Mouse (Mus musculus) right cerebral cortex, postnatal 4 days (tissue): ENCODE measurements around the gene Arhgap30.

Experiments
- DNase-seq: peaks from one replicate; pipeline ENCODE4 v3.0.0-alpha.2; 2022

Gene Arhgap30

DNA sequence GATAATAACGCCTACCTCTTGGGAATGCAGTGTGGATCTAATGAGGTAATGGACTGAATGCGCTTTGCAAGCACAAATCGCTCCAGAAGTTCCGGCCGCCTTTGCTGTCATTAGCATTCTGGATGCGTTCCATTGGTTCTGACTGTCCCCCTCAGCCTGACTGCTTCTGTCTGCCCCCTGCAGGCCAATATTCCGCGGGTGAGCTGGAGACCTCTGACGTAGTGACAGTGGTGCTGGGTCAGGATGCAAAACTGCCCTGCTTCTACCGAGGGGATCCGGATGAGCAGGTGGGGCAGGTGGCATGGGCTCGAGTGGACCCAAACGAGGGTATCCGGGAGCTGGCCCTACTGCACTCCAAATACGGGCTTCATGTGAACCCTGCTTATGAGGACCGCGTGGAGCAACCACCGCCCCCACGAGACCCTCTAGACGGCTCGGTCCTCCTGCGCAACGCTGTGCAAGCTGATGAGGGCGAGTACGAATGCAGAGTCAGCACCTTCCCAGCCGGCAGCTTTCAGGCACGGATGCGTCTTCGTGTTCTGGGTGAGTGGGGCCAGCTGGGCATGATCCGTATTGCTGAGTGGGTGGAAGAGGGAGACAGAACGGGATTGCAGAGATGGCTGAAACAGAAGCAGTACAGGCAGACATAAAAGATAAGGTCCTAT lies 8.7 kb upstream of the Arhgap30 start:
- DNase-seq, result peak; percentile 70

DNA sequence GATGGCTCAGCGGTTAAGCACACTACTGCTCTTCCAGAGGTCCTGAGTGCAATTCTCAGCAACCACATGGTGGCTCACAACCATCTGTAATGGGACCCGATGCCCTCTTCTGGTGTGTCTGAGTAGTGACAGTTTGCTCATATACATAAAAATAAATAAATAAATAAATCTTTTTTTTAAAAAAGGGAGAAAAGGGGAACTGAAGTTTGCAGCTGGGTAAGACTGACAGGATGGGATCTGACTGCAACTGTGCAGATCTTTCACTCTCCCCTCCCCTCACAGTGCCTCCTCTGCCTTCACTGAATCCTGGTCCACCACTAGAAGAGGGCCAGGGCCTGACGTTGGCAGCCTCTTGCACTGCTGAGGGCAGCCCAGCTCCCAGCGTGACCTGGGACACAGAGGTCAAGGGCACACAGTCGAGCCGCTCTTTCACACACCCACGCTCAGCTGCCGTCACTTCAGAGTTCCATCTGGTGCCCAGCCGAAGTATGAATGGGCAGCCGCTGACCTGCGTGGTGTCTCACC lies 6.6 kb upstream of the Arhgap30 start:
- no peak for DNase-seq

DNA sequence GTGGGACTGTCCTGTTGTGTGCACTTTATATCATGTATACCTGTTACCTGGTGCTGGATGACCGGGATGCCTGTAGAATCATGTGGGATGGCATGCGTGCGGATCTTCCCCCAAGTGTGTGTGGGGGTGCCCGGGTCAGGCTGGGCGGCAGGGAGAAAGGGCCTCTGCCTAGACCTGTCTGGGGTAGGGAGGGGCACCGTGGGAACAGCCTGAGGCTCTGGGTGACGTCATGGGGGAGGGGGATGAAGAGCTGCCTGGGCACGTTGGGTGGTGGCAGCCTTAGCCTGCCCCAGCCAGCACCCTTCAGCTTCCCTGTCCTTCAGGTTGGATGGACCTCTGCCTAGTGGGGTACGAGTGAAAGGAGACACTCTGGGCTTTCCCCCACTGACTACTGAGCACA lies 4.4 kb upstream of the Arhgap30 start:
- no peak for DNase-seq

DNA sequence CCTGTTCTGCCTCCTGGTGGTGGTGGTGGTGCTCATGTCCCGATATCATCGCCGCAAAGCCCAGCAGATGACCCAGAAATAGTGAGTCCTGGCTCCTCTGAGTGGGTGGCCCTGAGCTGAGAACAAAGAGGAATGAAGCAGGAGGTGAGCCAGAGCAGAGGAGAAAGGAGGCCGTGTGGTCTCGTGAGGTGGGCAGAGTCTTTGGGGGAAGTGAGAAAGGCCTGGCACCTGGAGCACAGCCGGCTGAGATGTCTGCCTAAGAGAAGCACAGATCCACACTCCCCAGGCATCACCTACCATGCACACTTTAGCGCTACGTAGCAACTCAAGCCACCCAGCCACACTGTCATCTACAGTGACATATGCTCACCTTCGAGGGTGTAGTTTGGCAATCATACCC lies 3.6 kb upstream of the Arhgap30 start:
- no peak for DNase-seq

DNA sequence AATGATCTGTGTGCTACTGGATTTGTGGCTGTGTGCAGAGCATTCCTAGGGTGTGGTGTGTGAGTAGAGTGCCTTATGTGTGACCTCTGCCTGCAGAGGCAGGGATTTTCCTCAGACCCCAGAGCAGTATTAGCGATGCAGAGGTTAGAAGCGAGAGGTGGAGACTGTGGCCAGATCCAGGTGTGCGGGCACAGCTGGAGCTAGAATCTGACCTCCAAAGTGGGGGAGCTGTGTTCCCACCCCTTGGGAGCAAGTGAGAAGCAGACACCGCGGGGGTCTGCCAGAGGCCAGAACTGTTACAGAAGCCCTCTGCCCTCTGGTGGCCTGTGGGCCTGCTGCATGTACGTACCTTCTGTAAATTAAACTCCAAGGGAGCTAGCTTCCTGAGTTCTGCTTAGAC lies 1.7 kb upstream of the Arhgap30 start:
- no peak for DNase-seq

DNA sequence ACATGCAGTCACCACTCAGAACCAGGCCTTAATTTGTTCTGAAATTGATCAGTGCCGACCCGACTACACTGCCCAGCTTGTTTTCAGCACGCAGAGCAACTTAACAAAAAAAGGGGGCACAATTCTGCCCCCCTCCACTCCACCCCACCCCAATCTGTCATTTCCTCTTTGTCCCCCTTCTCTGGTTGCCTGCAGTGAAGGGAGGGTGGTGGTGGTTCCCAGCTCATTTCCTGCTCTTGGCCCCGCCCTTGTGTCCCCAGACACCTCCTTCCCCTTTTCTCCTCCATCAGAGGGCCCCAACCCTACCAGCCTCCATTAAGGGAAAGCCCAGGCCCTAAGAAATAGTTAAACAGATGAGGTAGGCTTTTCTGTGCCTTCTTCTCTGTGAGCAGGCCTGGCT lies 1.3 kb downstream of the Arhgap30 start:
- DNase-seq, result no peak

DNA sequence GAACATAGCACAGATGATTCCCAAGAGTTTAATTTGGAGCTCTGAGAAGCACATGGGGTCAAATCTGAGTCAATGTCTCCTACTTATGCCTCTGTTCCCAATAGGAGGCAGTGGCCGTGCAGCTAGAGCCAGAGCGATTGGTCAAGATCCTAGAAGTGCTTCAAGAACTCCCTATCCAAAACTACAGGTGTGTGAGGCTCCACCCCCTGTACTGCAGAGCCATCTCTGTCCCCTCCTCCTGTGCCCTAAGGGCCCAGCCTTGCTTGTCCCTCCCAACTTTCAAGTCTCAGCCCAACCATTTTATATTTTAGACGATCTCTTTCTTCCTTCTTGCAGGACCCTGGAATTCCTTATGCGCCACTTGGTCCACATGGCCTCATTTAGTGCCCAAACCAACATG lies 13.1 kb downstream of the Arhgap30 start:
- DNase-seq, result no peak

DNA sequence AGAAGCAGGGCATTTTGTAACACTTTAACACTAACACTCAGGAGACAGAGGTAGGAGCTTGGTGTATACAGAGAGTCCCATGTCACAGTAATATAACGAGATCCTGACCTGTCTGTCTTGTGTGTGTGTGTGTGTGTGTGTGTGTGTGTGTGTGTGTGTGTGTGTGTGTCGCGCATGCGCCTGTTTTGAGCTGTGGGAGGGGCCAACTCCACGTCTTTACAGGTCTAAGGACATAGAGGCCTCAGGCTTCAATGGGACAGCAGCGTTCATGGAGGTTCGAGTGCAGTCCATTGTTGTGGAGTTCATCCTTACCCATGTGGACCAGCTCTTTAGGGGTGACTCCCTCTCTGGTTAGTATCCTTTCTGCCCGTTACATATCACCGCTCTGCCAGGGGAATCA lies 14.2 kb downstream of the Arhgap30 start:
- DNase-seq, result no peak

DNA sequence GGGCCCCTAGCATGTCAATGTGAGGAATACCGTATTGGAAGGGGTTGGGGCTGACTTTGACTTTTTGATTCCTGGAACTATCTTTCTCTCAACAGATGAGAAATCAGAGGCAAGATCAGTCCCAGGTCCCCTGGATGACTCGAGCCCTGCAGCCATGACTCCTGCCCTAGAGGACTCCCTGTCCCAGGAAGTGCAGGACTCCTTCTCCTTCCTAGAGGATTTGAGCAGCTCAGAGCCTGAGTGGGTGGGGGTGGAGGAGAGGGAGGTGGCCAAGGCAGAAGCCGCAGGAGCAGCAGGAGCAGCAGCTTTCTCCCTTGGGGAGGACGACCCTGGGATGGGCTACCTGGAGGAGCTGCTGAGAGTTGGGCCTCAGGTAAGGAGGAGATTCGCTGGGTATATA lies 18.5 kb downstream of the Arhgap30 start:
- DNase-seq, result no peak

DNA sequence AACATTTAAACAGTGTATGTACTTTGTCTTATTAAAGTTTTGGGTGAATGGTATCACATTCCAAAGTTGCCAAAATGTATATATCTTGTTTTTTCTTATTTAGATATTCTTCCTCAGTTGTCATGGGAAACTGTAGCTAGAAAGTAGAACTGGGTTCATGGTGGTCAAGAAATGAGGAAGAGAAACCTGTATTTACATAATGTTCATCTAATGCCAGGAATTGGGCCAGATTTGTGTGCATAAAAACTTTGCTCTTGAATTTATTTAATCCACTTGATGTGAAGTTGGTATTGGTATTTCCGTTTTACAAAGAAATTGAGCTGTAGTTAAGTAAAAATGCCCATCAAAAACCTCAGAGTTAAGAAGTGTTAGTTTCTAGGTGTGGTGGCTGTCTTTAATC lies 21.5 kb downstream of the Arhgap30 start:
- no peak for DNase-seq

DNA sequence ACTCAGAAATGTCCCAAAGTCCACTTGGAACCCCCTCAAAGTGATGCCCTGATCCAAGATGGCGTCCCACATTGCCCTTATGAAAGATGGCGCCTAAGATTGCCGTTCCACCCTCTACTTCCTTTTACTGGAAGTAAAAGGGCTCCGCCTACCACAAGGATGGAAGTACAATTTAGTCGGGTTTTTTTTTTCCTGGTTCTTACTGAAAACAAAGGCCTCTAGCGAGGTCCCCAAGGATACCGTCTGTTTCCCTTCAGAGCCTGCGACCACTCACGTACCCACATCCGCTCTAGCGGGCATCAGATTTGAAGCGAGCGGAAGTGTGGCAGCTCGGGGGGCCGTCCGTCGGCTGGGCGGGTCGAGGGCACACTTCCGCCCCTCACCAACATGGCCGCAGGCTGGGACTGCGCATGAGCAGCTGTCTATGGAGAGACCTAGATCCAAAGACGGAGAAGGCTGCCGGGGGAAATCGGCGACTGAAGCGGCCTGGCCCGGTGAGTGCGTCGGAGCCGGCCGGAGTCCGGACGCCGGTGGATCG lies 22.3 kb downstream of the Arhgap30 start, which contains the start of gene Usf1:
Gene Usf1 (plus strand): TSS at position 367 of the 538 bp plus-strand sequence.
- DNase-seq, result peak; percentile 93

DNA sequence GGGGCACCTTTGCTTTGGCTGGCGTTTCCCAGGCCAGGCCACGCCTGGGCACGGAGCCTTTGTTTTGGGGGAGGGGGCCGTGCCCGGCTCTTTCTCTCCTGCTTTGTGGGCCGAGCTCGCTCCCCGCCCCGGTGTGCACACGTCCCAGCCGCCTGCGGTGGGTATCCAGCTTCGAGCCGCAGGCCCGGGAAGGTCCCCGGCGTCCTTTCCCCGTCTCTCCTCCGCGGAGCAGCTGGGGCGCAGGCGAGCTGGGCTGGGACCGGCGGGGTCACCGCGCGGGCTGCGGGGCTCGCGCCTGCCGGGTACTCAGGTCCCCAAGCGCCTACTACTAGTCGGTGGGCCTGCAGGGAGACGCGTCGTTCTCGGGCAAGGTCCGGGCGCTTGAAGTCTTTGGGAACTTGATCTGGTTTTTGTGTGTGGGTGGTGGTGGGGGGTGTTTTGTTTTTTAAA lies 22.8 kb downstream of the Arhgap30 start:
- no peak for DNase-seq

DNA sequence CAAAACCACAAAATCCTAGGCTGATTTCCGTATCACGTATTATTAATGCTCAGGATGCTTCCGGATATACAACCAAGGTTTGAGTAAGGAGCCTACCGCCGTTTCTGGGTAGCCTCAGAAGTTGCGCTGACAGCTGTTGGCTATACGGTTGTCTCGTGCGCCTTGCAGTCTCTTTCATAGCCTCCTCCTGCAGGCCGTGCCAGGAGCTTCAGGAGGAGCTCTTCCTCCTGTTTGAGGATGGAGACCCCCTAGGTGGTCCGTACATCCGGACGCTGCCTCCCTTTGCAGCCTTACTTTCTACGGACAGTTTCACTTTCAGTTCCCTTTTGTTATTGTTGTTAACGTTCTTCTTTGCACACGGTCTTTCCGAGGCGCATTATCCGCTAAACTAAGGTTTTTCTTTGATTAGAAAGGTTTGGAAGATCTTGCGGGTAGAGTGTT lies 23.3 kb downstream of the Arhgap30 start:
- DNase-seq, result peak; percentile 46

DNA sequence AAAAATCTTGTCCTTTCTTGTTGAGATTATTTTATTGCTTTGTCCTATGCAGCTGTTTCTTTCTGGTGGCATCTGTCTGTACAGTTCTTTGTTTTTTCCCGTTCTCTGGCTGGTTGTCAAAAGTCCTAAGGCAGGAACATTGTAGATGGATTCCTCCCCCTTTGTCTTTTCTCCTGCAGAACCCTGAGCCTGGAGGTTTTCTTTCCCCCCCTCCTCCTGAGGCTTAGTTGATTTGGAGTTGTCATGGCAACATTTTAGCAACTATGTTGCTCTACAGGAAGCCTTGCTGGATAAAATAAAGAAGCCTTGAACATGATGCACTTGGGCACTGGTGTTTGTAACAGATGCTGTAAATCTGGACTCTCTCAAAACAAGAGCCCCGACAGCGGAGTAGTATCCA lies 23.7 kb downstream of the Arhgap30 start:
- DNase-seq, result no peak

DNA sequence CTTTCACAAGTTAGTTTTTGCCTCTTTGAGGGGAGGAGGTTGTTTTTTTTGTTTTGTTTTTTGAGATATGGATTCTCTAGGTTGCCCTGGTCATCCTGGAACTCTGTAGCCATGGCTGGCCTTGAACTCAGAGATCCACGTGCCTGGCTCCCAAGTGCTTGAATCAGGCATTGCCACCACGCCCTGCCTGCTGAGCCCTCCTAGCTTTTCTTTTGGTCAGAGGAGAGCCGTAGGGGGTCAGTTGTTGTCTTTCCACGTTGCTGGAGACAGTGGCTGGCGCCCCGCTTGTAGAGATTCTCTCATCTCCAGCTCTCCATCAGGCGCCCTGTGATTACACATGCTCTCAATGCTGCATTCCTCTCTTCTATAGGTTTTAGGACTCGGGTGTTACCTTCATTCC lies 24.9 kb downstream of the Arhgap30 start:
- no peak for DNase-seq

DNA sequence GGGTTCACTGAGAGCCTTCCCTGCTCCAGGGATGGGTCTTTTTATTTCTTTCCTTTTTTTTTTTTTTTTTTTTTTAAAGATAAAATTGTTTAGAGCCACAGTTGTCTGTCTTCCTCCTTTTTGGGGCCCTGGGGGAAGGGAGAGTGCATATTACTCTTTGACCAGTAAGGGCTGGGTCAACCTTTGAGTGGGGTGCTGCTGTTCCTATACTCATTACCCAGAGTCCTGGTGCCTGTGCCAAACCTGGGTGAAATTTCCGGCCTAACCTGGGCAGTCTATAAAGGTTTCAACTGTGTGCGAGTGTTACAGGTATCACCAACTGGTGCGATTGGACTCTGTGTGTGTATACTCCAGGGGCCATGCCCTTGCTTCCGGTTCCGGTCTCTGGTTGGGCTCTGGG lies 29.9 kb downstream of the Arhgap30 start, which contains the start of gene Tstd1:
Gene Tstd1 (plus strand): TSS at position 213 of the 400 bp plus-strand sequence.
- DNase-seq, result no peak

DNA sequence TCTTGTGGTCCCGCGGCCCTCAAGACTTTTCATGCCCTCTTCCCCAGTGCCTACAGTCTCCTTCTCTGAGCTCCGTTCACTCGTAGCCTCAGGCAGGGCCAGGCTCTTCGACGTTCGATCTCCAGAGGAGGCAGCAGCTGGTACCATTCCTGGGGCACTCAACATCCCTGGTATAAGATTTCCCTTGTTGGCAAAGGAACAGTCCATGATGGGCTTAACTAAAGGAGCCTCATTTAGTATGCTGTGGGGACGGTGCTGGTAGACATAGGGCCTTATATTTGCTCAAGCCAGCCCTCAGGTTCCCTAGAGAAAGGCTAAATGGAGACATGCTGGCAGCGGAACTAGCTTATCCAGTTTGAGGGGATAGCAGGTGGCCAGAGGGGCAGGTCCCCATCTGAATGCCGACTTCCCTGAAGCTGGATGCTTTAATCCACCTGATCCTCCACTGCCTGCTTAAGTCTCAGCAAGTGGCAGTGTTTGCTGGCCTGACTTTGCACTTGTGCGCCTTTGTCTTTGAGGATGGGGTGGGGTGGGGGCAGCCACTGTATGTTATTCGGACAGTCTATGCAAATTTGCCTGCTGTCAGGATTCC lies 30.6 kb downstream of the Arhgap30 start:
- no peak for DNase-seq

DNA sequence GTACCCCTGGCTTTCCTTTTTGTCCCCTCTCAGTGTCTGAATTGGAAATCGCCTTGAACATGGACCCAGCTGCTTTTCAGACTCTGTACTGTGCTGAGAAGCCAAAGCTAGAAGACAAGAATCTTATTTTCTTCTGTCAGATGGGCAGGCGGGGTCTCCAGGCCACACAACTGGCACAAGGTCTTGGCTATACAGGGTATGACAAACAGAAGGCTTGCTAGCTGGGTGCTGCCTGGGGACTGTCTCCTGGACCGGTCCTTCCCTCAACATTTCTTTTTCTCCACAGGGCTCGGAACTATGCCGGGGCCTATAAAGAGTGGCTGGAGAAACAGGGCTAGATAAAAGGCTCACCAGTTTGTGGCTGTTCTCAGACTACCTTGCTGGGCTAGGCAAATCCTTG lies 31.2 kb downstream of the Arhgap30 start:
- DNase-seq, result no peak

DNA sequence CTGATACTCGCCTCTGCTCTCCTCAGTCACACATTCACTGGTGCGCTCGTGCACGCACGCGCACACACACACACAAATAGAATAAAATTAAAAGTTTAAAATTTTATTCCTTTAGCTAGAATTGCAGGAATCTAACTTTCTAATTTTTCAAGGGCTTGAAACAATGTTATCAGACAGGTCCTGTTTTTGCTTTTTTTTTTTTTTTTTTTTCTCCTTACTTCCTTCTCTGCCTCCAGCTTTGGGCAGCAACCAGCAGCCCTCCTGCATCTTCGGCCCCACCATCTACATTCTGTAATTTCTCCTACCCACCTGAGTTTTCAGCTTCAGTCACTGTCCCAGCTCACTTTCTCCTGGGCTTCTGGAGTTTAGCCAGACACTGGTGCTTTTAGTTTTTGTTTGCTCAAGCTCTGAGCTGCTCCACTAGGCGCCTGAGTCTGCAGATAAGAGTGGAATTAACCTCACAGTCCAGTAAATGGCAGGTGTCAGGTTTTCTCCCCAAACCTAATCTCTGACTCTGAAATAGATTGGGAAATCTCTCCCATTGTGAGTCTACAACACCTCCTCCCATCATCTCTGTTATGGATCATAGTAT lies 33.8 kb downstream of the Arhgap30 start:
- DNase-seq, result no peak

DNA sequence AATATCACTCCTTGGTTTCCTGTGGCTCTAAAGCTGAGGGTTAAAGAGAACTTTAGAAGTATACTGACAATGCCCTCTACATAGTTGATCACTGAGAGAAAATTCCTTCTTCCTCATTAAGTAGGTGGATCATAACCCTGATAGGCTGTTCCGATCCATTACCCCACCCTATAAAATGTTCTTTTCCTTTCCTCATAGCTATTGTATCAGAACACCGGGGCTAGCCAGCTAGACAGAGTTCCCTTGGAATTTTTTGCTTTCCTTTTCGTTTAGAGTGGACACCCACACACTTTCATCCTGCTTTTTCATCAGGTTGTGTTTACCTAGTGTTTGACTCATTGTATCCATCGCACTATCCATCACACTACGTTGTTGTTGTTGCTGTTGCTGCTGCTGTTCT lies 35.9 kb downstream of the Arhgap30 start:
- no peak for DNase-seq

DNA sequence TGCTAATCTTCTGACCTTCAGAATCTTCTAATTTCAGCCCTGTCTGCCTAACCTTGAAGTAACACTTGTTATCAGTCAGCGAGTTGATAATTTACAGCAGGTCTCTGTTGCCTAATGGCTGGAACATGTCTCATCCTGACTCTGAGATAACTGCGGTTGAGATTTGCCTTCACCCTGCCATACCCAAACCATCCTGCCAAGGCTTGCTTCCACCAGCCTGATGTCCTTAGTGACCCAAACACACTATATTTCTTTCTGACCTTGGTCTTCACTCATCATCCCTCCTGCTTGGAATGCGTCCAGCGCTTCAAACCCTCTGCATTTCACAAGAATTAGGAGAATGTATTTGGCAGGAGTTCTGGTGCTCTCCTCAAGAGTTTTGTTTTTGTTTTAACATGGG lies 36.4 kb downstream of the Arhgap30 start:
- DNase-seq, result no peak

DNA sequence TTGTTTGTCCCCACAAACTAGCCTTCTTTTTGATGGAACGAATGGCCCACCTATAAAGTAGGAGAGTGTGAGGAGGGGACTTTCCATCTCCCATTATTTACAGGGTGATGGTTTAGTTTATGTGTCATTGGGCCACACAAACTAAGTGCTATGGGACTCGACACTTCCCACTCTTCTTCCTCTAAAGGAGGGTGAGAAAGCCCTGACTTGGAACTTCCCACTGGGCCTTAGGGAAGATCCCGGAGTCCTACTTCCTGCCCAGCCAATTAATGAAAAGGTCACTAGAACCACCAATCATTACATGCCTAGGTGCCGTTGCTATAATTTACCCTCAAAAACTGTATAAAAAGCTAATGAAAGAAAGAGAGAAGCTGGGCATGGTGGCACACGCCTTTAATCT lies 43.4 kb downstream of the Arhgap30 start:
- no peak for DNase-seq

DNA sequence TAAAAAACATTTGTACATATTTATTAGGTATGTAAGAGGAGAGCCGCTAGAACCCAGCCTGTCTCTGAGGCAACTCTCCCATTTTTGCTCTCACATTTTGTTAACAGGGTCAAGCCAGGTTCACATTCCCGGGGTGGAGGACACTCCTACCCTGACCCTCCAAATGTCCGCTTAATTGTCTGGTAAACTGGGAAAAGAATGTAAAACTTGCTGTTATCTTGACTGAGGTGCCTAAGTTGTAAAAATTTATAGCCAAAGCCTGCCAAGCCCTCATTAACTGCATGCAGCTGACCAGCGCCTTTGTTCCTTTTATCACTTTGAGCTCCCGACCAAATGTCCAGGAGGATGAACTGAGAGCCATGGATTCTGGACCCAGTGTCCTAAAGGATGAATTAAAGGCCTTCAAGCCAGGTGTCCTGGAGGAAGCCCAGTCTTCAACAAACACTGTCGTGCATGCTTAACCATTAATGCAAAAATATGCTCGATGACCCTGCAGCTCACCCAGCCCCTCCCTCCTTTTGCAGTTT lies 46.6 kb downstream of the Arhgap30 start:
- no peak for DNase-seq

DNA sequence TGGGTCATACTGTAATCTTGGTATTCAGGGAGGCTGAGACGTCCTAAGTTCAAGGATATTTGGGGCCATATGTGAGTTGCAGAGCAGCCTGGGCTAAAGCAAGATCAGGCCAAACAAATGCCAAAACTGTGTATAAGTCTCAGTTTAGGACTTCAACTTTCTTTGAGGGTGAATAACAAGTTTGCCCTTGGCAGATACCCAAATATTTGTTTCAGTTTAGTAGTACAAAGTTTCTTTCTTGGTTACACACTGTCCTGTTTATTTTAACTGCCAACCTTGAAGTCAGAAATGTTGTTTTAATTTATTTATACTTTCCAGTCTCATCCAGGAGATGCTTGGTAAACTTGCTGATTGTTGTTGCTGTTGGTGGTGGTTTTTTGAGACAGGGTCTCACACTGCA lies 47.2 kb downstream of the Arhgap30 start:
- no peak for DNase-seq
